ENCODE assay signal across 8 mouse cellular contexts in genomic region chr2:121007925-121008663, GRCm38 (mm10). TPM values are rescaled to one million over a fixed set of nuclear protein-coding genes. Genes with fewer than 3 reads are reported as not detected.
DNase-seq lines count a peak whose midpoint lies in the region; ATAC-seq and TF ChIP-seq lines count a peak whose summit lies in the region.

Gene Ccndbp1 (plus strand): TSS chr2:121008403.

- WGBS in embryonic facial prominence, embryonic 14.5 days: 3% methylated on average over 34 of the region's 34 CpGs
- WGBS in heart, adult 2 months: 2% methylated on average over 34 of the region's 34 CpGs
- WGBS in limb, embryonic 13.5 days: 1% methylated on average over 34 of the region's 34 CpGs
- 3% methylated on average over 32 of the region's 34 CpGs for WGBS in midbrain, embryonic 16.5 days

- 0 out of 2 replicates have a peak, but pooled peaks cover 6% of the 10 kb centered on the region for H3K4me1 ChIP-seq in embryonic facial prominence, embryonic 14.5 days (ENCODE audit: control insufficient read depth, insufficient read depth, low read length)
- H3K4me1 ChIP-seq in heart, adult 2 months (ENCODE audit: control insufficient read depth, insufficient read depth, low read length): no peaks in the 10 kb centered on the region
- H3K4me1 ChIP-seq in limb, embryonic 13.5 days: peaks cover 8% of the 10 kb centered on the region
- H3K4me1 ChIP-seq in midbrain, embryonic 16.5 days (ENCODE audit: control insufficient read depth, insufficient read depth, low read length): peaks cover 12% of the 10 kb centered on the region

- ATAC-seq in embryonic facial prominence, embryonic 14.5 days (ENCODE audit: low read depth): peak; percentile 98
- ATAC-seq in limb, embryonic 13.5 days (ENCODE audit: low FRiP score, low read depth): peak; percentile 96
- ATAC-seq in midbrain, embryonic 16.5 days: peak; percentile 97

- no peak for TF ChIP-seq CTCF in heart, adult 2 months (IDR thresholded peaks at IDR 0.05)

- H3K36me3 ChIP-seq in embryonic facial prominence, embryonic 14.5 days (ENCODE audit: control insufficient read depth, insufficient read depth, low read length): peaks cover 20% of the 10 kb centered on the region; the same call in 1 of the 2 replicates
- H3K36me3 ChIP-seq in heart, adult 2 months (ENCODE audit: control insufficient read depth, insufficient read depth, low read length): no peaks in the 10 kb centered on the region; the same call in 1 of the 2 replicates
- H3K36me3 ChIP-seq in limb, embryonic 13.5 days: peaks cover 17% of the 10 kb centered on the region
- peaks cover 10% of the 10 kb centered on the region; the same call in 1 of the 2 replicates for H3K36me3 ChIP-seq in midbrain, embryonic 16.5 days (ENCODE audit: control insufficient read depth, insufficient read depth, low read length)

- intact Hi-C loops in heart, adult 2 months (cut with DNase I): loop anchor here (5.0 kb wide), 1 partner anchor 36 kb away; the partner anchor contains the start of gene Ubr1

- peak within 1 kb of the TSS; percentile 80 for H3K9ac ChIP-seq in embryonic facial prominence, embryonic 14.5 days (ENCODE audit: low read depth, low read length)
- peak within 1 kb of the TSS; percentile 80 for H3K9ac ChIP-seq in heart, adult 2 months (ENCODE audit: low read depth, low read length)
- peak within 1 kb of the TSS; percentile 72 for H3K9ac ChIP-seq in limb, embryonic 13.5 days
- peak within 1 kb of the TSS; percentile 82 for H3K9ac ChIP-seq in midbrain, embryonic 16.5 days (ENCODE audit: low read depth, low read length)

- H3K9me3 ChIP-seq in embryonic facial prominence, embryonic 14.5 days (ENCODE audit: control insufficient read depth, low read length): no peaks in the 10 kb centered on the region
- H3K9me3 ChIP-seq in limb, embryonic 13.5 days: no peaks in the 10 kb centered on the region
- H3K9me3 ChIP-seq in midbrain, embryonic 16.5 days (replicated peaks; ENCODE audit: control insufficient read depth, low read length, poor library complexity, severe bottlenecking): no peaks in the 10 kb centered on the region

- DNase-seq in 3T3-L1 (ENCODE audit: low read depth, low spot score): peak; percentile 98
- peak; percentile 81 to 86 for DNase-seq in adrenal gland, postnatal 4 days (ENCODE audit: low spot score in 2 of 2)
- peak; percentile 97 for DNase-seq in embryonic facial prominence, embryonic 14.5 days (ENCODE audit: low spot score)
- DNase-seq in heart, adult 2 months: peak; percentile 91 to 93
- peak; percentile 94 to 95 for DNase-seq in kidney, adult 8-10 months
- DNase-seq in spleen, postnatal 10 days (ENCODE audit: low spot score in 2 of 2): peak; percentile 80 to 94

- no peaks in the 10 kb centered on the region for H3K79me2 ChIP-seq in heart, adult 2 months (replicated peaks; ENCODE audit: control insufficient read depth, insufficient read depth, low read length)

- TF ChIP-seq POLR2A in heart, adult 2 months (IDR thresholded peaks at IDR 0.05; ENCODE audit: insufficient read depth, low read depth, low read length): peak; percentile 75

- H3K4me2 ChIP-seq in embryonic facial prominence, embryonic 14.5 days (ENCODE audit: low read depth, low read length): peak within 1 kb of the TSS; percentile 79
- peak within 1 kb of the TSS; percentile 89 for H3K4me2 ChIP-seq in limb, embryonic 13.5 days (replicated peaks)
- peak within 1 kb of the TSS; percentile 82 for H3K4me2 ChIP-seq in midbrain, embryonic 16.5 days (ENCODE audit: low read length)

- TF ChIP-seq EP300 in heart, adult 2 months (IDR thresholded peaks at IDR 0.05; ENCODE audit: insufficient read depth, low read depth, low read length): peak; percentile 38; the same call in 1 of the 2 replicates

- H3K27me3 ChIP-seq in embryonic facial prominence, embryonic 14.5 days (replicated peaks; ENCODE audit: control insufficient read depth, insufficient read depth, low read length): no peaks in the 10 kb centered on the region
- H3K27me3 ChIP-seq in heart, adult 2 months (ENCODE audit: control insufficient read depth, insufficient read depth, low read length): no peaks in the 10 kb centered on the region
- no peaks in the 10 kb centered on the region for H3K27me3 ChIP-seq in limb, embryonic 13.5 days
- no peaks in the 10 kb centered on the region for H3K27me3 ChIP-seq in midbrain, embryonic 16.5 days (ENCODE audit: control insufficient read depth, insufficient read depth, low read depth, low read length)

- H3K27ac ChIP-seq in embryonic facial prominence, embryonic 14.5 days (replicated peaks; ENCODE audit: low read depth, low read length): no peak within 1 kb of the TSS
- peak within 1 kb of the TSS; percentile 65 for H3K27ac ChIP-seq in heart, adult 2 months
- H3K27ac ChIP-seq in limb, embryonic 13.5 days: no peak within 1 kb of the TSS; the same call in 1 of the 2 replicates
- H3K27ac ChIP-seq in midbrain, embryonic 16.5 days (ENCODE audit: low read length): peak within 1 kb of the TSS; percentile 66

- peak within 1 kb of the TSS; percentile 82 for H3K4me3 ChIP-seq in embryonic facial prominence, embryonic 14.5 days (ENCODE audit: low read depth, low read length)
- H3K4me3 ChIP-seq in heart, adult 2 months: peak within 1 kb of the TSS; percentile 68
- H3K4me3 ChIP-seq in limb, embryonic 13.5 days: peak within 1 kb of the TSS; percentile 71
- H3K4me3 ChIP-seq in midbrain, embryonic 16.5 days (ENCODE audit: low read depth, low read length): peak within 1 kb of the TSS; percentile 79

RNA-seq across cellular contexts. Expression of gene Ccndbp1, which starts in this region (rescaled TPM):
- 10 to 100 TPM; 52.7 to 53.5 TPM for total RNA-seq in adrenal gland, postnatal 4 days (2021)
- 36.6 and 42.8 TPM in 2 replicates for polyA plus RNA-seq in embryonic facial prominence, embryonic 14.5 days (2014; fragmentation: Nextera tagmentation; extraction: Ambion mirVana)
- 10 to 100 TPM; 27.8 to 44.4 TPM for total RNA-seq in heart, adult 2 months (2021)
- 29.7 and 37.6 TPM in 2 replicates for polyA plus RNA-seq in heart, adult 2 months (2012; rRNA removed)
- polyA plus RNA-seq in limb, embryonic 13.5 days (2015; fragmentation: Nextera tagmentation; extraction: Ambion mirVana): 39.3 and 42.0 TPM in 2 replicates
- 79.1 and 83.2 TPM in 2 replicates for polyA plus RNA-seq in midbrain, embryonic 16.5 days (2015; fragmentation: Nextera tagmentation; extraction: Ambion mirVana)

Comparison
In these comparisons a context has a peak if more than half of its experiments do, and no peak if none do; other contexts are left out.
1. H3K27ac ChIP-seq: peak in heart, adult 2 months (single experiment) and midbrain, embryonic 16.5 days (single experiment); none in embryonic facial prominence, embryonic 14.5 days (single experiment) and limb, embryonic 13.5 days (single experiment).
2. Peak in every context shown above with its lines, with median percentiles within 50 percentile points of each other: DNase-seq, ATAC-seq, H3K4me2 ChIP-seq, H3K4me3 ChIP-seq and H3K9ac ChIP-seq.